Mouse (Mus musculus): ENCODE results near the gene Lmx1b.

DNA sequence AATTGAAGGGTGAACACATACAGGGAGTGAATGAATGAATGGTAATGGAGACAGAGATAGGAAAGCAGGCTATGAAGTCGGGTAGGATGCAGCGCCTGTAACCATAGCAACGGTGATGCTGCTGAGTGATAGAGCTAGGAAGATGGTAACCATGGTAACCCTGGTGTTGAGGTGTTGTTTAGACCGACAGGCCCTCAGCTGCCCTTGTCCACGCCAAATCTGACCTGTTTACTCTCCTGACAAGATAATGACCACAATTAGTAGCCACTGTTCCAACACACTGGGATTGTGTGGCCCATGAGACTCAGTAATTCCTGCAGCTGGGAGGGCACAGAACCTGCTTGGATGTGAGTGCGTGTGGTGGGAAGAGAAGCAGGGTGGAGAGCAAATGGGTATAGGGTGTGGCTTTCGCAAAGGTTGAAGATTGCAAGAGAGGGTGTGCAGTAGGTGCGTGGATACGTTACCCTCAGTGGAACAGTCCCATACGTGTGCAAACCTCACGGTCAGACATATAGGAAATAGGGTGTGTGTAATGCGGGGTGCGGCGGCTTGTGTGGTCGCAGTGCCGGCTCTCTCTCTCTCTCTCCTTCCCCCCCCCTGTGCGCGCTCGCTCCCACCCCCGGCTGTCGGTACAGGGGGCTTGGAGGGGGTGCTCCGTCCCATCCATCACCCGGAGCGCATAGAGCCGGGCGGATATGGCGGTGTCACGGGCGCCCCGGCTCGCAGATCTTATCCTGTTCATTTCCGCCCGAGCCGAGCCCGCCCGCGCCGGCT is 96.7 kb downstream of the Lmx1b start:
- no peak for TF ChIP-seq GATA1 (IDR thresholded peaks at IDR 0.05; ENCODE audit: borderline replicate concordance, low read length)
- TF ChIP-seq FLI1 (IDR thresholded peaks at IDR 0.05; ENCODE audit: low read length), result no peak

Measured in megakaryocyte, embryonic 14.5 days (primary cell).